Mouse (Mus musculus) lung, postnatal 0 days (tissue): ENCODE results near the gene Map7.

Source experiments
- CTCF ChIP-seq: IDR thresholded peaks from 2 replicates; pipeline ENCODE4 v1.5.1; 2016; ENCODE audit warnings: antibody characterized with exemption, mild to moderate bottlenecking
- EP300 ChIP-seq: IDR thresholded peaks from 2 replicates; pipeline ENCODE4 v1.6.1; 2016; ENCODE audit warnings: antibody characterized with exemption, mild to moderate bottlenecking, control low read depth

DNA sequence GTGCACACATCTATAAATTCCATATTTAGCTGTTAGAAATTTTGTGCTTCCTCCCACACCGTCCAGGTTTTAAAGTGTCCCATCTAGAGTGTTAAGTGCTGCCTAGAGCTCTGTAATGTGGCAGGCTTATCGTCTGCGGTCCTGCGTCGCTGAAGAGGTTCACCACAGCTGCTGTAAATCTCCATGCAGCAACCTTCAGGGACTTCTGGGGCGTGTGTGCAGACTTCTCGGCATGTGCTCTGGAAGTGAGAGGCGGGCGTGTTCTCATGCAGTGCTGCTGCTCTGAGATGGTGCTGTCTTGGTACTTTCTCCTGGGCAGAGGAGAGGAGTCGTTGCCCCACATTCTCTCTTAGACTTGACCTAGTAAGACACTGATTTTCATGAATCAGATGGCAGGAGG, 32.9 kb downstream of the Map7 start:
- TF ChIP-seq EP300 = no peak
- TF ChIP-seq CTCF = no peak
